Mouse (Mus musculus) cerebellum, postnatal 25 days (tissue): ENCODE results near the gene Rfk.

Experiments used
- DNase-seq, 2 experiments: peaks; one replicate each; pipeline ENCODE4 v3.0.0; 2021; ENCODE audit warnings: mixed read lengths in 2 of 2

The Rfk gene

GRCm38 (mm10) chr19:17385426-17385825 is 8.4 kb upstream of the Rfk start:
- DNase-seq, result no peak

GRCm38 (mm10) chr19:17386424-17386823 is 7.4 kb upstream of the Rfk start:
- DNase-seq, result no peak

GRCm38 (mm10) chr19:17388404-17388803 is 5.4 kb upstream of the Rfk start:
- DNase-seq, result peak; percentile 37 to 58

- DNase-seq, result no peak
Observed at GRCm38 (mm10) chr19:17392866-17393265, 977 bp upstream of the Rfk start.

GRCm38 (mm10) chr19:17396802-17397201 is 3.0 kb downstream of the Rfk start:
- DNase-seq, result no peak

- DNase-seq, result no peak
Observed at GRCm38 (mm10) chr19:17397922-17398321, 4.1 kb downstream of the Rfk start.

- no peak for DNase-seq
Observed at GRCm38 (mm10) chr19:17399965-17400364, 6.1 kb downstream of the Rfk start.

- no peak for DNase-seq
Observed at GRCm38 (mm10) chr19:17400571-17400970, 6.7 kb downstream of the Rfk start.

- DNase-seq, result no peak
Observed at GRCm38 (mm10) chr19:17403175-17403574, 9.3 kb downstream of the Rfk start.

GRCm38 (mm10) chr19:17406823-17407222 is 13.0 kb downstream of the Rfk start:
- DNase-seq, result no peak

GRCm38 (mm10) chr19:17408591-17408990 is 14.7 kb downstream of the Rfk start:
- no peak for DNase-seq

- DNase-seq, result no peak
Observed at GRCm38 (mm10) chr19:17409351-17409750, 15.5 kb downstream of the Rfk start.

- no peak for DNase-seq
Observed at GRCm38 (mm10) chr19:17410465-17411065, 16.7 kb downstream of the Rfk start.

- no peak for DNase-seq
Observed at GRCm38 (mm10) chr19:17412915-17413459, 19.1 kb downstream of the Rfk start.

GRCm38 (mm10) chr19:17417855-17418254 is 24.0 kb downstream of the Rfk start:
- DNase-seq, result no peak

GRCm38 (mm10) chr19:17423306-17423705 is 29.5 kb downstream of the Rfk start:
- DNase-seq, result no peak

- no peak for DNase-seq
Observed at GRCm38 (mm10) chr19:17427824-17428560, 34.1 kb downstream of the Rfk start.

- no peak for DNase-seq
Observed at GRCm38 (mm10) chr19:17428561-17428914, 34.7 kb downstream of the Rfk start.

GRCm38 (mm10) chr19:17436651-17437050 is 42.8 kb downstream of the Rfk start:
- DNase-seq, result no peak

GRCm38 (mm10) chr19:17439476-17440189 is 45.8 kb downstream of the Rfk start:
- peak in 1 of 2 experiments; percentile 43 for DNase-seq

GRCm38 (mm10) chr19:17443581-17443980 is 49.7 kb downstream of the Rfk start:
- DNase-seq, result no peak
